Mouse (Mus musculus): Measurements from ENCODE around the gene Sntg2.

Gene Sntg2

DNA sequence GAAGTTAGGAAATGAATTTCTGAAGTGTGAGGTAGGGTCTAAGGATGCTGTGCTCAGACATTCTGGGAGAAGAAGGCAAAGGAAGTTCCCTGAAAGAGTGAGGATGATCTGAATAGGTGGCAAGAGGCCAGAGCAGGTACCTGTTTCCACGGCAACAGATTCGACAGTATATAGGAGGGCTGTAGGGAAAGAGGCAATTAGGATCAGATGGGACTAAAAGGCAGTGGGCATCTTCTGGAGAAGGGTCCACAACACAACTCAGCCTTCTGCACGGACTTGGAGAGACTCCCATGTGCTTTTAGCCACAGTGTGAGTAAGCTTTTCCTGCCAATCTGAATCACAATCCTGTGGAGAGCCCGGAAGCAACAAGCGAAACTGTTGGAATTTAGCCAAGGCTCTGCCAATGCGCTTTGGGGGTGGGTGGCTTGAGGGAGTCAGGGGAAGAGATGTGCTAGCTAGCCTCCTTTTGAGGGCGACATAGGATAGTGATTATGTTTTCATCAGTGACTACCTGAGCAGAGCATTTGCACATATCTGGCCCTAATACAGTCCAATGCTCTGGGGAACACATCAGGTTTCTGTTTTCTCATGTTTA lies 219.0 kb downstream of the Sntg2 start:
- CTCF ChIA-PET, result interaction anchor here in 1 of 4 experiments (0.6 kb wide), 1 partner anchor 303 kb away, joined by 3 read pairs; no protein-coding TSS in a partner anchor
- POLR2A ChIA-PET, result interaction anchor here in 1 of 4 experiments (0.5 kb wide), 1 partner anchor 186 kb away, joined by 3 read pairs; no protein-coding TSS in a partner anchor

DNA sequence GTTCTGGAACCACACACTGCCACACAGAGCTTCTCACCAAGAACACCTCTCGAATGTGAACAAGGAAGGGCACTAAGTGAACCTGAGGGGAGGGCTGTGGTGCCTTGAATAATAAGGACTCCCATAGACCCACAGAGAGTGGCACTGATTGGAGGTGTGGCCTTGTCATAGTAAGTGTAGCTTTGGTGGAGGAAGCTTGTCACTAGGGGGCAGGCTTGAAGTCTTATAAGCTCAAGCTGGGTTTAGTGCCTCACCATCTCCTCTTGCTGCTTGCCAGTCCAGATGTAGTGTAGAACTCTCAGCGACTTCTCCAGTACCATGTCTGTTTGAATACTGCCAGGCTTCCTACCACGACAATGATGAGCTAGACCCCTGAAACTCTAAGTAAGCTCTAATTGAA lies 231.1 kb downstream of the Sntg2 start:
- ChIA-PET POLR2A (no interaction called here), CTCF (interaction anchor here in 3 of 4 experiments (0.6 to 2.1 kb wide), 7 partner anchors 14 to 228 kb away, joined by 3 to 7 read pairs (median 3); no protein-coding TSS in a partner anchor)

DNA sequence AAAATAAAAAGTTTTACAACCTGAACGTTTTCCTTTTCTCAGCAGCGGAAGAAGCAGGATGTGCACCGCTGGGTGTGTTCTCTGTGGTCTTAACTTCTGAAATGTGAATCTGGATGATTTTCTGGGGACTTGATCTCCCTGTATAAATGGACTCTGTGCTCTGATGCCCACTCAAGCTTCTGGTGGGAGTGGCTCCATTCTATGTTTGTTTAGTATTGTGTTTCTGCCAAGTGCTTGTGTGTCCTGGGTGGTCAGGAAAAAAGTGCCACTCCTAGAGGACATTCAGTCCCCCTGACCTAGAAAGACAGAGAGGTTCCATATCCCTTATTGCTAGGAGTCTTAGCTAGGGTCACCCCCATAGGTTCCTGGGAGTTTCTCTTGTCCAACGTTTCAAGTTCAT lies 240.7 kb downstream of the Sntg2 start, which contains the start of gene Tpo:
Gene Tpo (minus strand): TSS at position 101 of the 400 bp plus-strand sequence.
- ChIA-PET CTCF (no interaction called here), POLR2A (no interaction called here)

DNA sequence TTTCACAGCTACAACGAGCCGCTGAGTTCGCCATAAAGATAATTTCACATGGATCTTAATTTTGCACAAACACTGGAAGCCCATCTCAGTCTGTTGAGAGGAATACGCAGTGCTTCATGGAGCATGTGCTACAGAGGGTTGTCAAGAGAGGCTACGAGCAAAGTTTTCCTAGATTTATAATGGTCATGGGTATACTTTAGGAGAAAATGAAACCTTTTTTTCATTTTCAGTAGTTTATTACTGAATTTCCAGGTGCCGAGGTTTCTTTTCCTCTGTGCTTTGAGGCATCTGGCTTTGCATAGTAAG lies 243.8 kb downstream of the Sntg2 start:
- ChIA-PET CTCF (interaction anchor here in 1 of 4 experiments (0.7 to 2.0 kb wide), 2 partner anchors 11 to 17 kb away, joined by 3 to 4 read pairs; no protein-coding TSS in a partner anchor), POLR2A (no interaction called here)

DNA sequence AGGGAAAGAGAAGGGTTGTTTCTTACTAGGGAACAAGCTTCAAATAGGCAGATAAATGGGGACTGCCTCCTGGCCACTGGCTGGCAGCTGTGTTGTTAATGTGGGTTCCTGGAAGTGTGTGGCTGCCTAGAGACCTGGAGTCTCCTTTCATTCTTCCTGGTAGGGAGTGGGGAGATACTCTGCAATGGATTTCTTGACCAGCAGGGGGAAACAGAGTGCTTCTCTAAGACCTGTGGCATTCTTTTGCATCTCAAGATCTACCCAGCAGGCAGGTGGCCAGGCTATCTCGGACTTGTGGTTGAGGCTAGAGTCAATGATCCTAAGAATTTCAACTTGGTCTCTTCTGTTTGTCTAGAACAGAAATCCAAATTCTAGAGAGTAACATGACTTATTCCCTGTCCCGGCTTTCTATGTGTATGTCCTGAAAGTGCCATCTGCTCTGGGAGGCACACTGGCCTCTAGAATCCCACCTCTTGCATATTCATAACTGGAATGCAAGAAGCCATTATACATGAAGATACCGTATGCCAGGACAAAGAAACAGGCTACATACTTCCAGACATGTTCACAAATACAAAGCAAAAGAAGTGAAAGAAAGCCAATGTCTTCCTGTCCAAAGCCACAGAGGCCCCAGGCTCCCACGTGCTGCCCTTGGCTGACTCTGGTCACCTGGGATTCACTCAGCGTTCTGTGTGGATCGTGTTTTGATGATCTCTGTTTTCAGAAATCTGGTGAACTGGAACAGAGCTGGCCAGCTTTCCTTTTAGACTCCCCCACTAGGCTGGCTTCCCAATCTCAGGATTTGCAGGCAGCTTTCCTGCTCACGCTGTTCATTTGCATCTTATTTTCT lies 244.4 kb downstream of the Sntg2 start:
- POLR2A ChIA-PET, result interaction anchor here in 2 of 4 experiments (0.6 to 0.8 kb wide), 2 partner anchors 76 to 244 kb away, joined by 3 to 4 read pairs; partner anchors contain the start of gene Sntg2 (in 1 of the 2)
- CTCF ChIA-PET, result interaction anchor here in 3 of 4 experiments (0.6 to 2.0 kb wide), 7 partner anchors 8 to 241 kb away, joined by 3 to 6 read pairs (median 4); no protein-coding TSS in a partner anchor
